Mouse (Mus musculus) cortical plate, adult 2 months (tissue): ENCODE data around the gene Slit3.

Source experiments
- CTCF ChIP-seq: fragments of 200-500 bp; IDR thresholded peaks from 2 replicates; pipeline ENCODE4 v1.5.1; 2011; ENCODE audit warnings: mild to moderate bottlenecking, control low read depth, low read length; ENCODE audit not compliant: insufficient read depth; ENCODE audit errors: extremely low read depth
- POLR2A ChIP-seq: fragments of 200-500 bp; IDR thresholded peaks from 2 replicates; pipeline ENCODE4 v1.6.1; 2011; ENCODE audit warnings: mild to moderate bottlenecking, low read length, control low read depth; ENCODE audit not compliant: insufficient read depth; ENCODE audit errors: extremely low read depth

DNA sequence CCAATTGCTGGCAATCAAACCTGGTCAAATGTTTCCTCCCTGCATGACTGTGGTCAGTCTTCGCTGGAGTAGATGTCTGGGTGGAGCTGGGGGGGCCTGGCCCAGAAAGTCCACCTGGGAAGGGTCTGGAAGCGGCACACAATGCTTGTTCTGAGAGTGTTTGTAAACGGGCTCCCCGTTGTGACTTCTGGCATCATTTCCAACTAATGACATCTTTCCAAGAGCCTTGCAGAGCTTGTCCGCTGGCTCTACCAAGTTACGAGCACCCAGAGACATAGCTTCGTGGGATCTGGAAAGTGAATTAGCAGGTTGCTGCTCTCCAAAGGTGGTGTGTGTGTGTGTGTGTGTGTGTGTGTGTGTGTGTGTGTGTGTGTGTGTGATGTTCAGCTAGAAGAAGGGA lies 268.3 kb downstream of the Slit3 start:
- TF ChIP-seq CTCF (no peak), POLR2A (no peak)
